Mouse (Mus musculus) kidney, embryonic 15.5 days (tissue): ENCODE results near the gene Trim44. TPM values are rescaled to one million over a fixed set of nuclear protein-coding genes. Genes with fewer than 3 reads are reported as not detected.

Source experiments
- ATAC-seq: fragments of 200-750 bp; cut with Nextera tagmentation; replicated peaks from 2 replicates; pipeline ENCODE4 v1.8.0; 2017; ENCODE audit warnings: moderate TSS enrichment; ENCODE audit not compliant: low FRiP score
- H3K27ac ChIP-seq: fragments of 300-500 bp; sonication (generic); 2 replicates; pipeline ENCODE4 v1.5.1; 2015; ENCODE audit warnings: mild to moderate bottlenecking, inconsistent platforms
- H3K27me3 ChIP-seq: fragments of 300-500 bp; sonication (generic); 2 replicates; pipeline ENCODE4 v1.6.1; 2015; ENCODE audit warnings: inconsistent platforms
- H3K36me3 ChIP-seq: fragments of 300-500 bp; sonication (generic); 2 replicates; pipeline ENCODE4 v1.6.1; 2015; ENCODE audit warnings: inconsistent platforms
- H3K4me1 ChIP-seq: fragments of 300-500 bp; sonication (generic); 2 replicates; pipeline ENCODE4 v1.6.1; 2015; ENCODE audit warnings: inconsistent platforms
- H3K4me2 ChIP-seq: fragments of 300-500 bp; sonication (generic); 2 replicates; pipeline ENCODE4 v1.6.1; 2015; ENCODE audit warnings: moderate library complexity, mild to moderate bottlenecking, inconsistent platforms
- H3K4me3 ChIP-seq: fragments of 300-500 bp; sonication (generic); replicated peaks from 2 replicates; pipeline ENCODE4 v1.5.1; 2015; ENCODE audit warnings: mild to moderate bottlenecking, inconsistent platforms
- H3K9ac ChIP-seq: fragments of 300-500 bp; sonication (generic); 2 replicates; pipeline ENCODE4 v1.6.1; 2015; ENCODE audit warnings: mild to moderate bottlenecking, inconsistent platforms
- H3K9me3 ChIP-seq: fragments of 300-500 bp; sonication (generic); replicated peaks from 2 replicates; pipeline ENCODE4 v1.6.1; 2016; ENCODE audit warnings: inconsistent platforms
- WGBS: fragments of 180-500 bp; shearing (Covaris S2); methylation state at CpG from one replicate; pipeline ENCODE4 v1.1.7; 2015; ENCODE audit warnings: mixed read lengths; 5-methylcytosine and 5-hydroxymethylcytosine counted together
- polyA plus RNA-seq: library from polyadenylated mRNA; unstranded; fragments of >200 nt; fragmentation: Nextera tagmentation; extraction: Ambion mirVana; gene quantifications from 2 replicates; pipeline ENCODE4 v1.2.1, GENCODE M21; 2015

Gene Trim44
- polyA plus RNA-seq, 1 experiment from 2014 or later: 27.3 TPM

DNA sequence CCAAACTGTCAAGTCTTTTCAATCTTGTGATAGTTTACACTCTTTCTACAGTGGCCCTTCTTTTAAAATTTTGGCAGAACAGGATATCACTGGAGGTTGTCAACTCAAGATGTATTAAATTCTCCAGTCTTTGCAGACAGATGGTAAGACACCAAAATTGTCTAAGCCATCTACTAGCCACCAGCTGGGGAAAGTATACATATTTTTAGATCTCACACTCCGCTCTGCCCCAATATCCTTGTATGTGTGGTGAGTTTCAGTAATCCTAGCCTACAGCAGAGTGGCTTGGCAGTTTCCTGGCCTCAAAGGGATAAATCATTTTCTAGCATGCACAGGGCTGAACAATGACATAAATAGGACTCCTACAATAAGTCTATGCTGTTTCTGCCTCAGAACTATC, 105.1 kb downstream of the Trim44 start:
- 92% methylated on average over 1 of the region's 1 CpGs for WGBS
- Histone ChIP-seq H3K27me3 (no peaks in the 10 kb centered on the region), H3K36me3 (peaks cover 29% of the 10 kb centered on the region), H3K4me3 (no peak overlapping the region), H3K4me1 (0 out of 2 replicates have a peak, but pooled peaks cover 3% of the 10 kb centered on the region), H3K9ac (no peak overlapping the region), H3K9me3 (no peaks in the 10 kb centered on the region), H3K4me2 (no peak overlapping the region), H3K27ac (no peak overlapping the region)
- no peak for ATAC-seq

GRCm38 (mm10) chr2:102294827-102295270, 112.8 kb downstream of the Trim44 start:
- no peak for ATAC-seq
- H3K36me3 ChIP-seq: no peaks in the 10 kb centered on the region
- no peak overlapping the region for H3K9ac ChIP-seq
- no peaks in the 10 kb centered on the region for H3K4me1 ChIP-seq
- no peak overlapping the region for H3K4me3 ChIP-seq
- H3K27ac ChIP-seq: no peak overlapping the region
- no peaks in the 10 kb centered on the region for H3K9me3 ChIP-seq
- H3K4me2 ChIP-seq: no peak overlapping the region
- WGBS: 27% methylated on average over 6 of the region's 6 CpGs
- no peaks in the 10 kb centered on the region for H3K27me3 ChIP-seq

DNA sequence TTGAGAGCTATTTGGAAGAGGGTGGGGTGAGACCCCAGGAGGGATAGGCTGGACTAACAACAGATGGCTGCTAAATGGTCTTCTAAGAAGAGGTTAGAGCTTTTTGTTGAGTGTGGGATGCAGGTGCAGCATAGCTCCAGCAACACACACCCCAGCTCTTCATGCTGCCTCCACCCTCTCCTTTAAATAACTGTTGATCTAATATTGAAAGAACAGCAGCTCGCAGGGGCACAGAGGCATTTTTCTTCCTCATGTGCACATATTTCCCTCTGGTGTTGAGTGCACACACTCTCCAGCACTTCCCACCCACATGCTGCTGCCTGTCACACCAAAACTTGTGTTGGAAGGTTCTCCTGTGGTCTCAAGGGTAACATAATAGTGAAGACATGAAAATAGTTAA, 114.4 kb downstream of the Trim44 start:
- H3K4me2 ChIP-seq: no peak overlapping the region
- no peak overlapping the region for H3K27ac ChIP-seq
- H3K27me3 ChIP-seq: no peaks in the 10 kb centered on the region
- no peaks in the 10 kb centered on the region for H3K36me3 ChIP-seq
- peaks cover 4% of the 10 kb centered on the region for H3K4me1 ChIP-seq
- WGBS: 46% methylated on average over 1 of the region's 1 CpGs
- no peak overlapping the region for H3K9ac ChIP-seq
- no peak for ATAC-seq
- no peaks in the 10 kb centered on the region for H3K9me3 ChIP-seq
- no peak overlapping the region for H3K4me3 ChIP-seq

GRCm38 (mm10) chr2:102292051-102292450, 115.6 kb downstream of the Trim44 start:
- Histone ChIP-seq H3K4me1 (peaks cover 11% of the 10 kb centered on the region), H3K36me3 (no peaks in the 10 kb centered on the region), H3K4me3 (no peak overlapping the region), H3K27ac (no peak overlapping the region), H3K9me3 (no peaks in the 10 kb centered on the region), H3K4me2 (no peak overlapping the region), H3K27me3 (no peaks in the 10 kb centered on the region), H3K9ac (no peak overlapping the region)
- 73% methylated on average over 1 of the region's 1 CpGs for WGBS
- no peak for ATAC-seq

- 83% methylated on average over 2 of the region's 2 CpGs for WGBS
- Histone ChIP-seq H3K9ac (no peak overlapping the region), H3K27me3 (no peaks in the 10 kb centered on the region), H3K4me3 (no peak overlapping the region), H3K9me3 (no peaks in the 10 kb centered on the region), H3K4me1 (peaks cover 11% of the 10 kb centered on the region), H3K36me3 (no peaks in the 10 kb centered on the region), H3K4me2 (no peak overlapping the region), H3K27ac (no peak overlapping the region)
- no peak for ATAC-seq
These were observed 116.1 kb downstream of the Trim44 start for GRCm38 (mm10) chr2:102291533-102291932.

- Histone ChIP-seq H3K4me1 (peaks cover 11% of the 10 kb centered on the region), H3K4me2 (no peak overlapping the region), H3K9ac (no peak overlapping the region), H3K36me3 (no peaks in the 10 kb centered on the region), H3K9me3 (no peaks in the 10 kb centered on the region), H3K4me3 (no peak overlapping the region), H3K27ac (no peak overlapping the region), H3K27me3 (no peaks in the 10 kb centered on the region)
- ATAC-seq: no peak
- 48% methylated on average over 5 of the region's 5 CpGs for WGBS
These were observed 117.6 kb downstream of the Trim44 start for GRCm38 (mm10) chr2:102290041-102290440.

DNA sequence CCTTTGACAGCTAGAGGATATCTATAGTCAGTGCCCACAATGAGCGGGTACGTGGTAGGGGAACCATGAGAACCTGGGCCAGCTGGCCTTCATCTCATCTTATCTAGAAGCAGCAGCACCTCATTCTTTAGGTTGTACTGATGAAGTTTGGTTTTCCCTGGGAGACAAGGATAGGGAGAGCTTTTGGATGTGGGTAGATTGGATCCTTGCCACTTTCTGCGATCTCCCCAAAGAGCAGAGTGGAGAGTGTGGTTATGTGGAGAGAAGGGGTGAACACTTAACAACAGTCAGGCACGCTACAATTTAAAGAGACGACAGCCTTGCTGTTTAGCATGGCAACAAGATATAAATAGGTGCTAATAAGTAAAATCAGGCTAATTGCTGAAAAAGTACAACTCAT, 119.0 kb downstream of the Trim44 start:
- no peaks in the 10 kb centered on the region for H3K36me3 ChIP-seq
- H3K27ac ChIP-seq: no peak overlapping the region
- H3K4me2 ChIP-seq: no peak overlapping the region
- H3K9ac ChIP-seq: no peak overlapping the region
- H3K27me3 ChIP-seq: no peaks in the 10 kb centered on the region
- H3K9me3 ChIP-seq: no peaks in the 10 kb centered on the region
- peaks cover 11% of the 10 kb centered on the region for H3K4me1 ChIP-seq
- H3K4me3 ChIP-seq: no peak overlapping the region
- WGBS: 84% methylated on average over 5 of the region's 5 CpGs
- ATAC-seq: no peak

DNA sequence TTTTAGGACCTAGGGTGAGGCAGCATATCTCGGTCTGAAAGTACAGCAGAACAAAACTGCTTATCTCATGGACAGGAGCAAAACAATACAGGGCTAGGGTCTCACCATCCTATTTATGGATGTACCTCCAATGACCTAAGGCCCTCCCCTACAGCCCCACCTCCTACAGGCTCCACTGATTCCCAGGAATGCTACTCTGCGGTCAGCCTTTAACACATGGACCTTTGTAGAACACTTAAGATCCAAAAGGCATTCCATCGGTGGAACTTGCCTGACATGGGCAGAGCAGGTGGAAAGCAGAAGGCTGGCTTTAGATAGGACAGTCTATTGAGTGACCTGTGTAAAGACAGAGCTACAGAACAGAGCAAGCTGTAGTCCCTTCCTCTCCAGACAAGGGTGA, 120.3 kb downstream of the Trim44 start:
- no peak overlapping the region for H3K4me2 ChIP-seq
- no peak overlapping the region for H3K9ac ChIP-seq
- no peak overlapping the region for H3K4me3 ChIP-seq
- 0 out of 2 replicates have a peak overlapping the region, but pooled peaks have one; percentile 13 for H3K27ac ChIP-seq
- H3K4me1 ChIP-seq: peaks cover 11% of the 10 kb centered on the region
- 58% methylated on average over 3 of the region's 3 CpGs for WGBS
- ATAC-seq: peak; percentile 65; the same call in 1 of the 2 replicates
- H3K9me3 ChIP-seq: no peaks in the 10 kb centered on the region
- no peaks in the 10 kb centered on the region for H3K27me3 ChIP-seq
- H3K36me3 ChIP-seq: no peaks in the 10 kb centered on the region

- H3K27ac ChIP-seq: no peak overlapping the region
- no peak for ATAC-seq
- WGBS: 87% methylated on average over 7 of the region's 7 CpGs
These were observed 125.5 kb downstream of the Trim44 start for GRCm38 (mm10) chr2:102282081-102282480.

GRCm38 (mm10) chr2:102279779-102280178, 127.8 kb downstream of the Trim44 start:
- Histone ChIP-seq H3K27ac (no peak overlapping the region), H3K9ac (no peak overlapping the region), H3K9me3 (no peaks in the 10 kb centered on the region), H3K27me3 (no peaks in the 10 kb centered on the region), H3K4me3 (no peak overlapping the region), H3K4me1 (no peaks in the 10 kb centered on the region), H3K36me3 (no peaks in the 10 kb centered on the region), H3K4me2 (no peak overlapping the region)
- WGBS: 80% methylated on average over 7 of the region's 7 CpGs
- no peak for ATAC-seq

More at GRCm38 (mm10) chr2:102282081-102282480, 125.5 kb downstream of the Trim44 start:
- Histone ChIP-seq H3K4me2 (no peak overlapping the region), H3K9me3 (no peaks in the 10 kb centered on the region), H3K4me1 (no peaks in the 10 kb centered on the region), H3K27me3 (no peaks in the 10 kb centered on the region), H3K4me3 (no peak overlapping the region), H3K36me3 (no peaks in the 10 kb centered on the region), H3K9ac (no peak overlapping the region)

DNA sequence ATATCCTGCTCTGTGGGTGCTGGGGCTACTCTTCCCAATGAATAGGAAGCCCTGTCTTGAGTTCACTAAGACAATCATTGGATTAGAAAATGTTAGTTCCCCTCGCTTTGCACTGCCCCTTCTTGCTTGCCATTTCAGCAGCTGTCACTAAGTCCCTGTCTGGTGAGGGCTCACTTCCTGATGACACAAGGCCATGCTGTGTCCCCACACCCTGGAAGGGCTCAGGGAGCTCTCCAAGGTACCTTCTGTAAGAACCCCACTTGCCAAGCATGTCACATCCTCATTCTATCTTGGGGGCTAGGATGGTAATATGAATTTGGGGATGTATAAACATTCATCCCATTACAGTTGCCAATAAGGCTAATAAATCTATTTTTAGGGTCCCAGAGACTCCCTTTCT, 129.7 kb downstream of the Trim44 start:
- Histone ChIP-seq H3K27me3 (no peaks in the 10 kb centered on the region), H3K4me1 (no peaks in the 10 kb centered on the region), H3K9me3 (no peaks in the 10 kb centered on the region), H3K36me3 (no peaks in the 10 kb centered on the region), H3K9ac (no peak overlapping the region), H3K4me3 (no peak overlapping the region), H3K4me2 (no peak overlapping the region), H3K27ac (no peak overlapping the region)
- ATAC-seq: no peak
- 34% methylated on average over 1 of the region's 1 CpGs for WGBS

- Histone ChIP-seq H3K9me3 (no peaks in the 10 kb centered on the region), H3K4me1 (no peaks in the 10 kb centered on the region), H3K4me3 (no peak overlapping the region), H3K27ac (no peak overlapping the region), H3K27me3 (no peaks in the 10 kb centered on the region), H3K36me3 (no peaks in the 10 kb centered on the region), H3K9ac (no peak overlapping the region), H3K4me2 (no peak overlapping the region)
- ATAC-seq: no peak
- WGBS: 84% methylated on average over 7 of the region's 7 CpGs
These were observed 134.3 kb downstream of the Trim44 start for GRCm38 (mm10) chr2:102273280-102273679.

DNA sequence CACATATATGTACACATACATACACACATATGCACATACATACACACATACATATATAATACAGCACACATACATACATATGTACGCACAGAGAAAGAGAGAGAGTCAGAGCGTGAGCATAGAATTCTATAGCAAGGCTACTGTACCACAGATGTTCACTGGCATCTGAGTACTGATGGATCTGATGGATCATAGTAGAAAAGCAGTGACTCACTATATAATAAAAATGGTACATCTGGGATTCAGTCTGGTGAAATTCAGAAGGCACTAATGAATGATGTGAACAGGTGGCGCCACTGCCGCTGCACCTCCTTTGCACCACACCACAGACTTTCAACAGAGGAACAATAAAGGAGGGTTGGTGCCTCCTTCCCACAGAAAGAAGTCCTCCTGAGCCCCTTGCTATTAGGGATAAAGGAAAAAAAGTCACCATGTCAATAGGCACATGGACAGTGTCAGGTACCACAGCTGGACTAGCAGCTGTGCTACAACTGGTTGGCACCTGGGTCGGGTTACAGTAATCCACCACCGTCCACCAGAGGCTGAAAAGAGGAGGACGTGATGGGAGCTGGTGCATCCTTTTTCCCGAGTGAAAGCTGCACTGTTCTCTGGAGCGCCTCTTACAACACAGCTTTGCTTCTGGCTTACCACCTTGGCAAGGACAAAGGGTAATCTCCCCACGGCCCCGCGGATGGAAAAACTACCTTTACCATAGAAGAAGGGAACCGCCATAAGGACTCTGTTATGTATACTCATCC, 139.9 kb downstream of the Trim44 start:
- Histone ChIP-seq H3K9ac (no peak overlapping the region), H3K36me3 (no peaks in the 10 kb centered on the region), H3K4me3 (no peak overlapping the region), H3K27ac (no peak overlapping the region), H3K4me2 (no peak overlapping the region), H3K9me3 (no peaks in the 10 kb centered on the region), H3K4me1 (no peaks in the 10 kb centered on the region), H3K27me3 (no peaks in the 10 kb centered on the region)
- WGBS: 62% methylated on average over 13 of the region's 13 CpGs
- ATAC-seq: no peak; the same call in 1 of the 2 replicates
